Mouse (Mus musculus): ENCODE results near the gene Rfc2. TPM values are rescaled to one million over a fixed set of nuclear protein-coding genes. Genes with fewer than 3 reads are reported as not detected.

Rfc2 gene
- polyA plus RNA-seq, 1 experiment from 2014 or later = 375 TPM

DNA sequence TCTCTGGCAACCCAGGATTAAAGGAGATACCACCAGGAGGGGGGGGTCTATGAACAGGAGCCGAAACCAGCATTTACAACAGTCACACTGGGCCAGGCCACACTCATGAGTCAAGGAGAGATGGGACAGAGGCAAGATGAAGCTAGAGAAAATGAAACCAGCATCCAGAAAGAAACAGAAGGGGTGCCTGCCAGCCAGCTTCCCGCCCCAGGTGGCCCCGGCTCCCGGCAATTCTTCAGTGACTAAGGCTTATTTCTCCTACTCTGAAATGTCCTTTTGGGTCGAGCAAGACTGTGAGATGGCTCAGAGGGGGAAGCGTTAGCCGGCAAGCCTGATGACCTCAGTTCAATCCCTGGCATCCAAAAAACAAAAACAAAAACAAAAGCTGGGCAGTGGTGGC, 34.4 kb upstream of the Rfc2 start:
- H3K9ac ChIP-seq (ENCODE audit: low read length) = no peak overlapping the region
- no peak overlapping the region for H3K4me3 ChIP-seq (ENCODE audit: low read depth, low read length)
- no peak overlapping the region for H3K27ac ChIP-seq (ENCODE audit: low read depth, low read length)
- no peak overlapping the region for H3K4me2 ChIP-seq (ENCODE audit: low read depth, low read length, severe bottlenecking)
- DNase-seq (ENCODE audit: low spot score) (no peak), ATAC-seq (replicated peaks; ENCODE audit: low FRiP score) (no peak)
- H3K27me3 ChIP-seq (ENCODE audit: control insufficient read depth, insufficient read depth, low read length) = no peaks in the 10 kb centered on the region
- H3K4me1 ChIP-seq (replicated peaks; ENCODE audit: control insufficient read depth, insufficient read depth, low read length) = peaks cover 8% of the 10 kb centered on the region
- no peaks in the 10 kb centered on the region for H3K36me3 ChIP-seq (ENCODE audit: control insufficient read depth, insufficient read depth, low read length)
- WGBS = 92% methylated on average over 7 of the region's 7 CpGs
- no peaks in the 10 kb centered on the region for H3K9me3 ChIP-seq (ENCODE audit: control insufficient read depth, low read length)

- ATAC-seq (replicated peaks; ENCODE audit: low FRiP score) (no peak), DNase-seq (ENCODE audit: low spot score) (no peak)
- no peak overlapping the region for H3K4me3 ChIP-seq (ENCODE audit: low read depth, low read length)
- H3K4me2 ChIP-seq (ENCODE audit: low read depth, low read length, severe bottlenecking) = no peak overlapping the region
- no peaks in the 10 kb centered on the region for H3K27me3 ChIP-seq (ENCODE audit: control insufficient read depth, insufficient read depth, low read length)
- H3K9me3 ChIP-seq (ENCODE audit: control insufficient read depth, low read length) = no peaks in the 10 kb centered on the region
- no peak overlapping the region for H3K9ac ChIP-seq (ENCODE audit: low read length)
- no peaks in the 10 kb centered on the region for H3K36me3 ChIP-seq (ENCODE audit: control insufficient read depth, insufficient read depth, low read length)
- H3K4me1 ChIP-seq (replicated peaks; ENCODE audit: control insufficient read depth, insufficient read depth, low read length) = peaks cover 12% of the 10 kb centered on the region
- H3K27ac ChIP-seq (ENCODE audit: low read depth, low read length) = no peak overlapping the region
- WGBS = 57% methylated on average over 5 of the region's 5 CpGs
Measured at GRCm38 (mm10) chr5:134548306-134548705, 32.9 kb upstream of the Rfc2 start.

GRCm38 (mm10) chr5:134549640-134550168, 31.5 kb upstream of the Rfc2 start:
- no peak for DNase-seq (ENCODE audit: low spot score)
- ATAC-seq (replicated peaks; ENCODE audit: low FRiP score) = no peak
- no peaks in the 10 kb centered on the region for H3K36me3 ChIP-seq (ENCODE audit: control insufficient read depth, insufficient read depth, low read length)
- H3K27ac ChIP-seq (ENCODE audit: low read depth, low read length) = no peak overlapping the region
- H3K9ac ChIP-seq (ENCODE audit: low read length) = no peak overlapping the region
- no peak overlapping the region for H3K4me3 ChIP-seq (ENCODE audit: low read depth, low read length)
- no peaks in the 10 kb centered on the region for H3K9me3 ChIP-seq (ENCODE audit: control insufficient read depth, low read length)
- H3K4me2 ChIP-seq (ENCODE audit: low read depth, low read length, severe bottlenecking) = no peak overlapping the region
- 84% methylated on average over 3 of the region's 3 CpGs for WGBS
- no peaks in the 10 kb centered on the region for H3K27me3 ChIP-seq (ENCODE audit: control insufficient read depth, insufficient read depth, low read length)
- peaks cover 12% of the 10 kb centered on the region for H3K4me1 ChIP-seq (replicated peaks; ENCODE audit: control insufficient read depth, insufficient read depth, low read length)

DNA sequence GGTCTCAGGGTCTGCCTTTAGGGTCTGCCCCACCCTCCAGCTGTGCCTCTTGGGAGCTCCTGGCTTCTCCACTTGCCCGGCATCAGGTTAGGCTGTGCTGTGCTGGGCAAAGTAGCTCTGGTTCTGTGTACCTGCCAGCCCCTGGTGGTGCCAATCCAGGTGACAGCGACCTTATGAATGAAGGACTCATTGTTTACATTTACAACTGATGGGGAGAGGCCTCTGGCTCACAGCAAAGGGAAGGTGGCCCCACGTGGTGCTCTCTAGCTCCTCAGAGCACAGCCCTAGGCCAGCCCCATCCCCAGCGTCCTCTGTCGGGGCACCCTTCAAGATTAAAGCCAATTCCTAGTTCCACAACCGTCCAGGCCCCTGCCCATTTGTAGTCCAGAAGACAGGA, 30.3 kb upstream of the Rfc2 start:
- peak overlapping the region; percentile 75 for H3K9ac ChIP-seq (ENCODE audit: low read length)
- ATAC-seq (replicated peaks; ENCODE audit: low FRiP score) (no peak), DNase-seq (ENCODE audit: low spot score) (no peak)
- peak overlapping the region; percentile 77 for H3K4me2 ChIP-seq (ENCODE audit: low read depth, low read length, severe bottlenecking)
- H3K36me3 ChIP-seq (ENCODE audit: control insufficient read depth, insufficient read depth, low read length) = no peaks in the 10 kb centered on the region
- H3K27me3 ChIP-seq (ENCODE audit: control insufficient read depth, insufficient read depth, low read length) = no peaks in the 10 kb centered on the region
- H3K9me3 ChIP-seq (ENCODE audit: control insufficient read depth, low read length) = no peaks in the 10 kb centered on the region
- no peak overlapping the region for H3K27ac ChIP-seq (ENCODE audit: low read depth, low read length)
- H3K4me3 ChIP-seq (ENCODE audit: low read depth, low read length) = peak overlapping the region; percentile 91
- 15% methylated on average over 6 of the region's 6 CpGs for WGBS
- H3K4me1 ChIP-seq (replicated peaks; ENCODE audit: control insufficient read depth, insufficient read depth, low read length) = peaks cover 20% of the 10 kb centered on the region

DNA sequence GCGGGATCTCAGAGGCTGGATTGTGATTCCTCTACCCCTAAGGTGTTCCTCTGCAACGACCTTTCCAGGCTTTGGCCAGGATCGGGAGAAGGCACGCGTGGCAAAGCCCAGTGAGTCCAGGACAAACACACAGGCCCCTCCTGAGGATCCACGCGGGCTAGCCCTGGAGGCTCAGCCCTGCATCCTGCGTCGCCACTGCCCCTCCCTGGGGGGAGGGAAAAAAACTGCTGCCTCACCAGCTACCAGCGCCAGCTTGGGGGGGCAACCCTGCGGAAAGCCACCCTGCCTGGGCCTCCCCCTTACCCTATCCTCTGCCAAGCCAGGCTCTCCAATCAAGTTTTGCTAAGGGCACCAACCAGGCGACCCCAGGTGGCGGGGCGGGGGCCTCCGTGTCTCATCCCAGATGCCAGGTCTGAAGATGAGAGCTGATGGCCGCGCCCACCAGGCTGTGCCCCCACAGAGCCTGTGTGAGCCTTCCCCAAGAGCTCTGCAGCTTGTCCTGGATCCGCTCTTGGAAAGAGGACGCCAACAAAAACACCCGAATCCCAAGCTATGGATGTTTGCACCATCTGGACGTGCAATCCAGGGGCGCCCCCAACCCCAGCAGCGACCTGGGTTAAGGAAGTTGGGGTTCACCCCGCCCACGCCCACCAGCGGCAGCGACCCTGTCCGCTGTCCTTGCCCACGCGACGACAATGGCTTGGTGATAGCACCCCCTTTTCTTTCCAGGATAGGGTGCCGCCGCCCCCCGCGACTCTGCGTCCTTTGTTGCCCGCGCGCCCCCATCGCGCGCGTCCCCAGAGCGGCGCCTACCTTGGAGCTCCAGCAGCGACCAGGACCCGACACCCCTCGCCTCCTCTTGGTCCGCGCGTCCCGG, 29.7 kb upstream of the Rfc2 start:
- H3K4me2 ChIP-seq (ENCODE audit: low read depth, low read length, severe bottlenecking) = peak overlapping the region; percentile 77
- H3K4me3 ChIP-seq (ENCODE audit: low read depth, low read length) = peak overlapping the region; percentile 91
- peak overlapping the region; percentile 75 for H3K9ac ChIP-seq (ENCODE audit: low read length)
- DNase-seq (ENCODE audit: low spot score) (peak; percentile 78), ATAC-seq (replicated peaks; ENCODE audit: low FRiP score) (peak; percentile 17)
- H3K27me3 ChIP-seq (ENCODE audit: control insufficient read depth, insufficient read depth, low read length) = no peaks in the 10 kb centered on the region
- peak overlapping the region; percentile 87 for H3K27ac ChIP-seq (ENCODE audit: low read depth, low read length)
- WGBS = 2% methylated on average over 51 of the region's 52 CpGs
- H3K9me3 ChIP-seq (ENCODE audit: control insufficient read depth, low read length) = no peaks in the 10 kb centered on the region
- no peaks in the 10 kb centered on the region for H3K36me3 ChIP-seq (ENCODE audit: control insufficient read depth, insufficient read depth, low read length)
- H3K4me1 ChIP-seq (replicated peaks; ENCODE audit: control insufficient read depth, insufficient read depth, low read length) = peaks cover 20% of the 10 kb centered on the region

- H3K4me1 ChIP-seq (replicated peaks; ENCODE audit: control insufficient read depth, insufficient read depth, low read length) = peaks cover 20% of the 10 kb centered on the region
- WGBS = 1% methylated on average over 58 of the region's 61 CpGs
- no peaks in the 10 kb centered on the region for H3K36me3 ChIP-seq (ENCODE audit: control insufficient read depth, insufficient read depth, low read length)
- H3K4me2 ChIP-seq (ENCODE audit: low read depth, low read length, severe bottlenecking) = peak within 1 kb of the TSS; percentile 77
- ATAC-seq (replicated peaks; ENCODE audit: low FRiP score) (peak; percentile 90), DNase-seq (ENCODE audit: low spot score) (peak; percentile 97)
- peak within 1 kb of the TSS; percentile 91 for H3K4me3 ChIP-seq (ENCODE audit: low read depth, low read length)
- peak within 1 kb of the TSS; percentile 87 for H3K27ac ChIP-seq (ENCODE audit: low read depth, low read length)
- H3K9me3 ChIP-seq (ENCODE audit: control insufficient read depth, low read length) = no peaks in the 10 kb centered on the region
- H3K27me3 ChIP-seq (ENCODE audit: control insufficient read depth, insufficient read depth, low read length) = no peaks in the 10 kb centered on the region
- H3K9ac ChIP-seq (ENCODE audit: low read length) = peak within 1 kb of the TSS; percentile 75
Measured at GRCm38 (mm10) chr5:134552110-134552972, 28.8 kb upstream of the Rfc2 start, which contains the start of gene Clip2. TSS of gene Clip2 (minus strand) at chr5:134552434.

DNA sequence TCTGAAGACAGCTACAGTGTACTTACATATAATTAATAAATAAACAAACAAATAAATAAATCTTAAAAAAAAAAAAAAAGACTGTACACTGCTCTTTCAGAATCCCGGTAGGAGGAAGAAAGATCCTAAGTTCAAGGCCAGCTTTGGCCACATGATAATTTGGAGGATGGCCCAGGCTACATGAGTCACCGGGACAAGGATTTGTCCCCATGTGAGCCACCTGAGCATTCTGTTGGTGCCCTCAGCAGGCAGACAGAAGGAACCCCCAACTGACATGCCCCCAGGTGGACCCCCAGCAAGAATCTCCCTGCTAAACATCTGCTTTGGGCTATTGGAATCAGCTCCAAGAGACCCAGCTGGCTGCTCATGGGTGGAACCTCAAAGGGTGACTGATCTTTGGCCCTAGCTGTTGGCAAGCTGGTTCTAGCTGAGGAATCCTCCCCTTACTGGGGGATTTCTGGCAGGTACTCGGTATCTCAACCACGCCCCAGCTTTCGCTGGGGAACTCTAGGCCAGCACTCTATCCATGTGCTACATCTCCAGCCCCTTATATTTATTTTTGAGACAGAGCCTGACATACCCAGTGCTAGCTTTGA, 27.1 kb upstream of the Rfc2 start:
- Histone ChIP-seq H3K9me3 (ENCODE audit: control insufficient read depth, low read length) (no peaks in the 10 kb centered on the region), H3K36me3 (ENCODE audit: control insufficient read depth, insufficient read depth, low read length) (no peaks in the 10 kb centered on the region), H3K27me3 (ENCODE audit: control insufficient read depth, insufficient read depth, low read length) (no peaks in the 10 kb centered on the region), H3K4me1 (replicated peaks; ENCODE audit: control insufficient read depth, insufficient read depth, low read length) (peaks cover 18% of the 10 kb centered on the region), H3K4me3 (ENCODE audit: low read depth, low read length) (no peak overlapping the region), H3K9ac (ENCODE audit: low read length) (no peak overlapping the region), H3K27ac (ENCODE audit: low read depth, low read length) (no peak overlapping the region), H3K4me2 (ENCODE audit: low read depth, low read length, severe bottlenecking) (no peak overlapping the region)
- WGBS = 89% methylated on average over 5 of the region's 5 CpGs
- no peak for DNase-seq (ENCODE audit: low spot score)
- ATAC-seq (replicated peaks; ENCODE audit: low FRiP score) = no peak

GRCm38 (mm10) chr5:134555463-134556164, 25.6 kb upstream of the Rfc2 start:
- H3K9ac ChIP-seq (ENCODE audit: low read length) = no peak overlapping the region; the same call in 1 of the 2 replicates
- no peak overlapping the region for H3K4me3 ChIP-seq (ENCODE audit: low read depth, low read length)
- ATAC-seq (replicated peaks; ENCODE audit: low FRiP score) (0 out of 2 replicates have a peak, but pooled peaks have one; percentile 22), DNase-seq (ENCODE audit: low spot score) (peak; percentile 89)
- H3K27ac ChIP-seq (ENCODE audit: low read depth, low read length) = no peak overlapping the region
- peak overlapping the region; percentile 35 for H3K4me2 ChIP-seq (ENCODE audit: low read depth, low read length, severe bottlenecking)
- H3K27me3 ChIP-seq (ENCODE audit: control insufficient read depth, insufficient read depth, low read length) = no peaks in the 10 kb centered on the region
- no peaks in the 10 kb centered on the region for H3K36me3 ChIP-seq (ENCODE audit: control insufficient read depth, insufficient read depth, low read length)
- no peaks in the 10 kb centered on the region for H3K9me3 ChIP-seq (ENCODE audit: control insufficient read depth, low read length)
- 17% methylated on average over 20 of the region's 20 CpGs for WGBS
- peaks cover 16% of the 10 kb centered on the region for H3K4me1 ChIP-seq (replicated peaks; ENCODE audit: control insufficient read depth, insufficient read depth, low read length)

Data from forebrain, embryonic 11.5 days (tissue).